7 mouse cellular contexts compared by ENCODE assay signal in the genomic region with DNA sequence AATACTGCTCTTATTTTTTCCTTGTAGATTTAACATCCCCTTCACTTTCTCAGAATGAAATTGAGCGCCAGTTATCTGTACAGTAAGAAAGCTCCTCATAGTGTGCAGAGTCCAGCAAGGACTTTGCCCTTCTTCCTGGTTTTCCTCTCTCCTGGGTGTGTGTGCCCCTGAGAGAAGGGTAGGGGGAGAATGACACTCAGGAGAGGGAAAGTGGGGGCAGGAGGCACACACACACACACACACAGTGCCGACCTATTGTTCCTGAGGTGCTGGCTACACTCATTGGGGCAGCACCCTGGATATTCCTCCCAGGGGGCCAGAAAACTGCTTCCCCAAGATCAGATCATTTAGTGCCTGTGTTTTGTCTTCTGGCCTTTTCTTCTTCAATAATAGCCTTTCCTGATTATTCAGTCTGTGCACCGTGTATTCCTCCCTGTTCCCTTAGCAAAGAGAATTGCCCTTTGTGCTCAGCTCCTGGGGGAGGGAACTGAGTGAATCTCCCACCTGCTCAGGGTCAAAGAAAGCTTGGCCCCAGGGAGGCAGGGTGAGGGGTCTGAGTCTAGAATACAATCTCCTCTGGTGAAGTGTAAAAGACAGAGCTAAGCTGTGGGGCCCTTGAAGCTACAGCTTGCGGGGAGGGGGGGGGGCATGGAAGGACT. TPM values are rescaled to one million over a fixed set of nuclear protein-coding genes. Genes with fewer than 3 reads are reported as not detected.
A peak's percentile ranks its signal among the peaks of the same experiment; 100 is the strongest.
DNase-seq lines count a peak whose midpoint lies in the region; ATAC-seq and TF ChIP-seq lines count a peak whose summit lies in the region.

No protein-coding gene starts in this region.

- H3K27ac ChIP-seq in testis, adult 2 months (ENCODE audit: control insufficient read depth, insufficient read depth, low read depth, low read length) = peak overlapping the region; percentile 14; the same call in 1 of the 2 replicates
- H3K27ac ChIP-seq in forebrain, embryonic 15.5 days (replicated peaks) = no peak overlapping the region
- H3K27ac ChIP-seq in macrophage = peak overlapping the region; percentile 85

- peaks cover 10% of the 10 kb centered on the region; the same call in 1 of the 2 replicates for H3K79me2 ChIP-seq in macrophage (ENCODE audit: inconsistent target)

- WGBS in forebrain, embryonic 15.5 days = 26% methylated on average over 4 of the region's 4 CpGs
- WGBS in macrophage (ENCODE audit: missing documents) = 83% methylated on average over 4 of the region's 4 CpGs

- no peaks in the 10 kb centered on the region for H3K9me3 ChIP-seq in forebrain, embryonic 15.5 days

- TF ChIP-seq CTCF in testis, adult 2 months (IDR thresholded peaks at IDR 0.05; ENCODE audit: control insufficient read depth, insufficient read depth, insufficient replicate concordance, low read depth, low read length) = no peak

- no peaks in the 10 kb centered on the region for H3K27me3 ChIP-seq in testis, adult 2 months (ENCODE audit: control insufficient read depth, insufficient read depth, low read length)
- H3K27me3 ChIP-seq in forebrain, embryonic 15.5 days = no peaks in the 10 kb centered on the region

- H3K36me3 ChIP-seq in testis, adult 2 months (ENCODE audit: control insufficient read depth, insufficient read depth, low read length) = no peaks in the 10 kb centered on the region
- H3K36me3 ChIP-seq in forebrain, embryonic 15.5 days = no peaks in the 10 kb centered on the region
- H3K36me3 ChIP-seq in macrophage (ENCODE audit: inconsistent target) = no peaks in the 10 kb centered on the region

- ATAC-seq in forebrain, embryonic 15.5 days (replicated peaks) = peak; percentile 28; the same call in 1 of the 2 replicates

- no peak overlapping the region for H3K9ac ChIP-seq in forebrain, embryonic 15.5 days (replicated peaks)

- no peak for DNase-seq in testis, postnatal 10 days (ENCODE audit: low spot score)
- DNase-seq in adrenal gland, postnatal 10 days = no peak
- no peak for DNase-seq in adrenal gland, postnatal 14 days
- no peak for DNase-seq in Muller cell, postnatal 12 days (ENCODE audit: inconsistent ontology term)

- TF ChIP-seq POLR2A in testis, adult 2 months (IDR thresholded peaks at IDR 0.05; ENCODE audit: control insufficient read depth, low read depth, low read length) = no peak

- peaks cover 2% of the 10 kb centered on the region; the same call in 1 of the 2 replicates for H3K4me1 ChIP-seq in testis, adult 2 months (ENCODE audit: control insufficient read depth, insufficient read depth, low read length)
- H3K4me1 ChIP-seq in forebrain, embryonic 15.5 days = peaks cover 9% of the 10 kb centered on the region; the same call in 1 of the 2 replicates

- H3K4me2 ChIP-seq in forebrain, embryonic 15.5 days (replicated peaks) = 0 out of 2 replicates have a peak overlapping the region, but pooled peaks have one; percentile 10

- H3K4me3 ChIP-seq in testis, adult 2 months (ENCODE audit: control insufficient read depth, low read depth, low read length) = peak overlapping the region; percentile 60
- no peak overlapping the region for H3K4me3 ChIP-seq in forebrain, embryonic 15.5 days
- no peak overlapping the region for H3K4me3 ChIP-seq in macrophage (ENCODE audit: inconsistent target)

RNA-seq across cellular contexts. Expression of gene Ccnl1, which starts 29.3 kb away (rescaled TPM):
- polyA plus RNA-seq in testis, adult 2 months (2012; rRNA removed) = 30.3 and 30.5 TPM in 2 replicates
- 81.5 and 87.6 TPM in 2 replicates for polyA plus RNA-seq in forebrain, embryonic 15.5 days (2015; fragmentation: Nextera tagmentation; extraction: Ambion mirVana)
- total RNA-seq in macrophage (2018; cell fraction: chromatin; rRNA removed) = 1,000 to 10,000 TPM in 21 of 26 experiments, 100 to 1,000 TPM in 5; 862 to 4,016 (median 1,637) TPM
- 100 to 1,000 TPM in 3 of 26 experiments, 10 to 100 TPM in 23; 25.5 to 128 (median 65.5) TPM for total RNA-seq in macrophage (2018; cell fraction: cytosol; rRNA removed)
- total RNA-seq in macrophage (2018; cell fraction: nucleus; rRNA removed) = 1,000 to 10,000 TPM in 12 of 26 experiments, 100 to 1,000 TPM in 14; 362 to 2,858 (median 990) TPM
- polyA plus RNA-seq in macrophage (2018) = 45.8 to 98.1 TPM (median 64.9 TPM) in 3 replicates
- 10 to 100 TPM; 91.1 to 99.3 TPM for total RNA-seq in adrenal gland, postnatal 10 days (2021)
- total RNA-seq in adrenal gland, postnatal 14 days (2021) = 91.4 and 116 TPM in 2 replicates
